Mouse (Mus musculus): ENCODE results near the gene Ctsh.

DNA sequence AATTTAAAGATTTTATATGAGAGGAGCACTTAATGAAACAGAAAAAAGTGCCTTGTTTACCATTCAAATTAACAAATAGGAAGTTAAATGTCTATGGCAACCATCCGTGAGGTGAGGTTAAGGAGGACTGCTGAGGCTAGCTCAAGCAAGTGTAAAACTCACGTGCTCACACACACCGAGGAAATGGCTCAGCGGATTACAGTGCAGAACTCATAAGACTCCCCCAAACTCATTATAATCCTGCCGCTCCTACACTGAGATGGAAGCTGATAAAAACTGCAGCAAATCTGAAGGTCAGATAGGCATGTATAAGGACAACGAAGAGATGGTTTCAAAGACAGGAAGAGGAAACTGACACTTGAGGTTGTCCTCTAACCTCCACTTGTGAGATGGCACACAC lies 55.4 kb downstream of the Ctsh start:
- no peak for TF ChIP-seq CTCF (IDR thresholded peaks at IDR 0.05; ENCODE audit: low read depth, low read length)
- TF ChIP-seq POLR2A (IDR thresholded peaks at IDR 0.05; ENCODE audit: insufficient read depth, low read length): no peak
- no peak for TF ChIP-seq EP300 (IDR thresholded peaks at IDR 0.05; ENCODE audit: insufficient read depth, low read depth, low read length)

All from ES-Bruce4 (cell line).